Mouse (Mus musculus) thymus, postnatal 14 days (tissue): Measurements from ENCODE around the gene Fbxw8.
A peak's percentile ranks its signal among the peaks of the same experiment; 100 is the strongest.

Experiments
- DNase-seq: peaks from one replicate; pipeline ENCODE4 v3.0.0; 2021

Fbxw8 gene

DNA sequence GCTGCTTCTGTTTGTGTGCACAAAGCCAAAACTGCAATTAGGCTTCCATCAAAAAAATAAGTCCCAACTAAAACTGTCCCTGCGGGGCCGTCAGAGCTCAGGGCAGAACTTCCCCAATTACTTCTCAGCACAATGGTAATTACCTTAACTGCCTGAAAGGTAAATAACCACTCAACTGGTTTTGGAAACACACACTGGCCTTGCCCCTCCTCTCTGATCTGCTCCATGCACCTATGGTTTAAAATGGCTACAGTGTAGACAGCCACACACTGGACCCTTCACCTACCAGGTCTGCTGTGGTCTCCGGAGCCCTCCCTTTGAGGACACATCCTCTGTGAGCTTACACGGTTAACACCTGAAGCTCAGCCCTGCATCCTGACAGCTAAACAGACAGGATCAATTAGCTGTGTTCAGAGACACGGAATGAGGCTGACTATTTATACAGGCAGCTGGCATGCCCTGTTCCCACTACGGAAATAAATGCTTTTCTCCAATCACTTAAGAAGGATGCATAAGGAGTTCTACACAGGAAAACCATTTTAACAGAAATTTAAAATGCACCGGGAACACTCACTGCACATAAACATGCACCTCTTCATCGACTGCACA is 55.3 kb downstream of the Fbxw8 start:
- DNase-seq: no peak

DNA sequence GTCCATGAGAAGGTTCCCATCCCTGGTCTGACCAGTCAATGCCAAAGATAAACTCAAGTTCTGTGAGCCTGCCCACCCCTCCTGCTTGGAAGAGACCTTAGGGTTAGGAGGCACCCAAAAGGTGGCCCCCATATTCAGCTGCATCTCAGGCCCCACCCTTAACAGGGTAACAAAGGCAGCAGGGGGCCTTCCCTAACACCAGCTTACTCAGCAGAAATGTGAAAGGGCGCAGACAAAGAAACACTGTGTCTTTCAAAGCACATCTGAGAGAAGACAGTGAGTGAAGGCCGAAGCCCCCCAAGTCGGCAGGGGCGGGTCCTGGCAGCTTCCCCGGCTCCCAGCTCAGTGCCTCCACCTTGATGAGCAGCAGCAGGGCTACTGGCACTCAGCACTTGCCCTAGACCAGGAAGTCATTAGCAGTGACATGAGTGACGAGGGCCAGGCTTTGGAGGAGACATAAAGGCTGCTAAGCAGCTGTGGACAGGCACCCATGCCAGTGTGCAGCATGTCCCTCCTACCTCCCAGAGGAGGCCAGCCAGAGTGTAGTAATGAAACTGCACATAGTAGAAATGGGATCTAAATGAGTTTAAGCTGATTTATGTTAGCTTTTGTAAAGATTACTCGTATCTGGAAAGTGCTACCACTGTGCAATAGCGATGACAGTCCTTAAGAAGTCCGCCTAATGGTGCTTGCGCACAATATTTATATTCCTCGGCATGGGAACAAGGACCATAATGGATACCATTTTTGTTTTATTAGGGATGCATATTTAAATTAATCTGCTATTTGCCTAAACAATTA is 56.0 kb downstream of the Fbxw8 start:
- DNase-seq: peak; percentile 12

DNA sequence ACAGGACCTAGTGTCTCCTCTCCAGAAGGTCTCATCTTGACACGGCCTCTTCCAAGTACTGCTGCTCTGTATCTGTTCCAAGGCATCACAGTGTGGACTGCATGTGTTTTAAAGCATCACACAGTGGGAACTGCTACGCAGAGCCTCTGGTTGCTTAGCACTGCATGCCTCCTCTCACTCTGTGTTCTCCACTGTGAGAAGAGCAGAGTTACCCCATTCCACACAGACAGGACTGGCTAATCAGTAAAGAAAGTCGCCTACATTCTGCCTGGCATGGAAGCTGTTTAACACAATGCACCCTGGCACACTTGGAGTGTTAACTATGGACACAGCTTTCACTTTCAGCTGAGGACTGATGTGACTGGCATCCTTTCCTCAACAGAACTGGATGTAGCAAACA is 58.9 kb downstream of the Fbxw8 start:
- DNase-seq: no peak

DNA sequence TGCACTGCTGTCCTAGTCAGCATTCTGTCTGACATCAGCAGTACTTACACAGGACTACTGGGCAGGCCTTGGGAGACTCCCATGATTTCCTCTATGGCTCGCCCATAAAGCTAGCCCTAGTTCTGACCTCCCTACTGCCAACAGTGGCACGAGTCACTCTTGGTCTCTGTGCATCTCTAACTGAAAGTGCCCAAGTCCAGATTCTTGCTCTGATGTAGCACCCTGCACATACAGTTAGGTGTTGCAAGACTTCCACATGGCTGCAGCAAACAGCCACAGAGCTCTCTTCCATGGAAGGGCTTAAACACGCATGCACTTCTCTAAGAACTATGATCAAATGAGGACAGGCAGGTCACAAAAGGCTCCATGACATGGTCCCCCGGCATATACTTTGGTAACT is 59.4 kb downstream of the Fbxw8 start:
- no peak for DNase-seq

DNA sequence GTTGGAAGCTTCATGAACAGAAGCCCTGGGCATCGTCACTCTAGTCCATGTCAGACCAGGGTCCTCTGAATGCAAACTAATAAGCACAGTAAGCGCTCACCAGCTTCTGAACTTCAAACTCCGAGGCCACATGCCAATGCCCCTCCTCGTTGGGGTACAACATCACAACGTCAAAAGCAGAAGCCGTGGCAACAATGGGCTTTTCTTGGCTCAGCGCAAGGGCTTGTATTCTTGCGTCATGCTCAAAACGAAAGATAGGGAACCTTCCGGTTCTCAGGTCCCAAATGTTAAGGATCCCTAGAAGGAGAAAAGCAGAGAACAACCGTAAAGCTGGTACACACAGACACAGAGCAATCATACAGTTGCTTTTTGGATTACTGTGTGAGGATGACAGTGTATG is 59.8 kb downstream of the Fbxw8 start:
- DNase-seq: no peak

DNA sequence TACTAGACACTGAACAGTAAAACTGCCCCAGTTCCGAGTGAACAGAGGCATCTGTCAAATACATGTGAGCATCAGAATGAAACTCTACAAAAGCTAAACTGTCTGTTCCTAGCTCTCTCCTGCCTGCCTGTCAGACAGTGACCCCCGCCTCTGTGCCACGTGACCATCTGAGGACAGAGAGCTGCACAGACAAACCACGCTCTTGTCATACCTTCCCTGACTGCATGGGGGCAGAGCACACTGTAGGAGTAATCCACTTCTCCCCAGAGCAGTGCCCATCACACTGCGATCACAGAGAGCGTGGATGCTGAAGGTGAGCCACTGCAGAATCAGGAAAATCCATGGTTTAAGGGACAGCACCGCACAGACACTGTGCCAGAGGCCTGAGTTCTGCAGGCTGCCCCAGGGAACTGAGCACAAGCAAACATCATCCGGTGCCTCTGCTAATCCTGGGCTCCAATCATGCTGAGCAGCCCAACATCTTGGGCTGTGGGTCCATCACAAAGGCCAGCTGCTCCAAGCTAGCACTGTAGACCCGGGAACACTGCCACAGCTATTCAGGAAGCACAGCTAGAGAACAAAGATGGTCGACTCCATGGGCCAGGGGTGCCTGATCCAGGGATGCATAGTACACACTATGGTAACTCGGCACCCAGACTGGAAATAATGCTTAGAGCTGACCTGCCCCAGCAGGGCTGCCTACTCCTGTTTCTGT is 61.8 kb downstream of the Fbxw8 start:
- DNase-seq: peak; percentile 41

DNA sequence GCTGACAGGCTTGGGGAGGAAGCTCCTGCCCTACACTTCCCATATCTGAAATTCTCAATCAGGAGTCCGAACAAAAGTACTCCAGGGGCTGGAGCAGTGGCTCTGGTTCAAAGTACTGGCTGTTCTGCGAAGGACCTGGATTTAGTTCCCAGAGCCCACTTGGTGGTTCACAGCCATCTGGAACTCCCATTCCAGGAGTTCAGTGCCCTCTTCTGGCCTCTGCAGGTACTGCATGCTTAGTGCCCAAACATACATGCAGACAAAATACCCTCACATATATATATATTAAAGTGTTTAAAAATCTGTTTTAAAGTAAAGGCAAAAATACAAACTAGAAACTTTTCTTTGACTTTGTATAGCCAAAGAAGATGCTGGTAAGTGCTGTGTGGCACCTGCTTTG is 64.4 kb downstream of the Fbxw8 start:
- peak; percentile 70 for DNase-seq

DNA sequence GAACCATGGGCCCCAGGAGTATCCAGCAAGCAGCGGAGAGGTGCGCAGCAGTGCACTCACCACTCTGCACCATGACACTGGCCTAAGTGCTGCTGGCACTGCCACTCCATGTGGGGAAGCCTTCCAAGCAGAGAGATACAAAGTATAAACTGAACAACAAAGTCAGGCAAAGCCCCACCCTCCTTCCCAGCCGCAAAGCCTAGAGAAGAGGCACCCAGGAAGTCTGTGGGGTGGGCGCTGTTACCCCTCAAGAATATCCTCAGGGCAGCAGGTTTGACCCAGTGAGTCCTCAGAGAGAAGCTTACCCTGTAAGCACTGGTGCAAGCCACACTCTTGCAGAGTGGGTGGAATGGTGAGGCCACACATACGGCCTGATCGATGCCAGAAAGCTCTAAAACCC is 65.2 kb downstream of the Fbxw8 start:
- peak; percentile 52 for DNase-seq

DNA sequence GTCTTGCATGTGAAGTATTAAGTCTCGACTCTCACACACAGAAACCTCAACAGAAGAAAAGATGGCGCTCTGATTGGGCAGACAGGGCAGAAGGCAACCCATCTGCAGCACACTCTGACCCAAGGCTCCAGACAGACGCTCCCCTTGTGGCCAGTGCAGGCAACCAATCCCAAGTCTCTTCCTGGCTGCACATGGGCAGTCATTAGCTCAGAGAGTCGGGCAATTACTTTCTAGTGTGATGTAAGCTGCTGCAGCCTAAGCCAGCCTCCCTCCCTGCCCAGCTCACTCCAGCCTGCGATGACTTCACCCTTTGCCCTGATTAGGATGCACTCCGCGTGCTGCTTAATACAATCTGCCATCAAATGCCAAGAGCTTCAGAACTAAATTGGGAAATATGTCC is 66.2 kb downstream of the Fbxw8 start:
- no peak for DNase-seq

DNA sequence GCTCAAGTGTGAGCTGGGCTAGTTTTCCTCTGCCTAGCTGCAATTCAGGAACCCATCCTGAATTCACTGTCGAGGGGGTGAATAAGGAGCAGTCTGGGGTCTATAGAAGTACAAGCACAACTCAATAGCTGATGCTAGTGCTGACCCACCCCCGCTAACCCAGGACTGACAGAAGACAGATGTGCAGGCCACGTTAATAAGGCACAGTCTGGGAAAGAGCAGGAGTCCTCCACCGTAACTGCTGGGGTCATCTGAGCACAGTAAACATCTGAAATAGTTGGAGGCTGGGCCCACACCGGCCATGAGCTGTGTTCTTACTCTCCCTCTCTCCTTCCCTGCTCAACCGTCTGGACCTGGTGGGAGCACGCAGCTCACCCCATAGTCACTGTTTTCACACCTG is 68.3 kb downstream of the Fbxw8 start:
- no peak for DNase-seq

DNA sequence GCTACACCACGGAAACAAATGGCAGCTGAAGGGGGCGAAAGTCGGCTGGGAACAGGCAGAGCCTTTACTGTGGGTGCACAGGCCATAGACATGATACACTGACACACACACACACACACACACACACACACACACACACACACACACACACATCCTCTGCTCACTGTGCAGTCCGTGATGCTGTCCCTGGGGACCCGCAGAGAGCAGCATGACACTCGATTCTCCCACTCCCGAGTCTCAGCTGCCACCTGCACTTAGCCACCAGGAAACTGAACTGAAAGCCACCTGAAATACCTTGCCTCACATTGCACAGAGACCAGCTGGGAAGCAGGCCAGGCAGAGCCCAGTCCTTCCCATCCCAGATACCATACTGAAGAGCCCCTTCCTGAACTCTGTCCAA is 70.0 kb downstream of the Fbxw8 start:
- peak; percentile 51 for DNase-seq

DNA sequence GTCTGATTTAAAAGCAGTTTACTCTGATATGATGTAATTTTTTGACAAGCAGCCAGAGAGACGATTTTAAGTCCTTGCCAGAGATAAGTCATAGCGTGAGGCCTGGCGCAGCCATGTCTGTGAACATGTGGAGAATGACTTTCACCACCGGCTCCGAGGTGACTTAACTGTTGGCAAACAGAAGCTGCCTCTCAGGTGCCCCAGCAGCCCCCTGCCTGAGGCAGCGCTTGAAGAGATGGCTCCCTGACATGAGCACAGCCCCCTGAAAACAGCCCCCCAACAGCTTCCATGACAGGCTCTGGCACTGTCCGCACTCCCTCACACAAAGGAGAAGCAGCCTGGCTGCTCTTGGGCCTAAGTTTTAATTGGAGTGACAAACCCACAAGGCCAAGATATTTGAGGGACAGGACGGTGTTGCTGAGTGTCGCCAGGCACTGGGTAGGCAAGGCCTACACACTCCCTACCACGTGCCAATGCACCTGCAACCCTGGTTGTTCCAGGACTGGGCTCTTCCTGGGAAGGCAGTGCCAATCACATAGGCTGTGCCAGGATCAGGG is 71.0 kb downstream of the Fbxw8 start:
- no peak for DNase-seq

DNA sequence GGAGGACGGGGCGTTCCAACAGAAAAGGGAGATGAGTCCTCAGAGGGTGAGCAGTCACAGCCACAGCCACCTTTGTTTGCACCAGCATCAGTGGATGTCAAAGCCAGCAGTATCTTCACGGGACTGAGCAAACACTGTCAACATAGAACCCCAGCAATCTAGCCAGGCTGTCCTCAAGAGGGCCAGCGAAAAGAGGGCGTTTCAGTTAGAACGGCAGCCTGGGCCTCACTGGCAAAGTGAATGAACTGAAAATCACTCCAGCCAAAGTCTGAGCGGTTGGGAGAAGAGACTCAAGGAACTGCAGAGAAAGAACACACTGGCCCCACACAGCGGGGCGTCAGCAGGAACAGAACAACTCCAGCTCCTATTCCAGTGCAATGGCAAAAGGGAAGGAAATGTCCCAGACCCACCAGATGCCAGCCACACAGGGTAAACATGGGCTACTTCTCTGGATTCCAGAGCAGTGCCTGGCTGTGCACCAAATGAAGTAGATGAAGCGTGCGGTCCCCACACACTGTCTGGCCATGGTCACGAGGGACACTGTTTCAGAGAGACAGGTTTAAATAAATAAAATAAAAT is 72.1 kb downstream of the Fbxw8 start:
- no peak for DNase-seq

DNA sequence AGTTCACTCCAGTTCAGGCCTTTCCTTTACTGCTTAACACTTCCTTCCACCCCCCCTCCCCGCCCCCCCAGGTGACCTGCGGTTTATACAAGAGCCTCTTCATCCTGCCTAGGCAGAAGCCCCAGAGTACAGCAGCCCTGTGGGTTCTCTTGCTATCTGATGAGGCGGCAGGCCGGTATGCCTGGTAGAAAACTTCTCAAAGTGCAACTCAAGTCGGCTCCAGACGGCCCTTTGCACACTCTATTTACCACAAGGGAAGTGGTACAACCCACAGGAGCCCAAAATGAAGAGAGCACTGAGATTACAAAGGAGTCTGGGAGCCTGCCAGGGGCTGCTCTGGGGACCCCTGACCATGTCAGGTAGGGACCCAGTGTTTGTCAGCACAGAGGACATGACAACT is 73.3 kb downstream of the Fbxw8 start:
- DNase-seq: peak; percentile 83

DNA sequence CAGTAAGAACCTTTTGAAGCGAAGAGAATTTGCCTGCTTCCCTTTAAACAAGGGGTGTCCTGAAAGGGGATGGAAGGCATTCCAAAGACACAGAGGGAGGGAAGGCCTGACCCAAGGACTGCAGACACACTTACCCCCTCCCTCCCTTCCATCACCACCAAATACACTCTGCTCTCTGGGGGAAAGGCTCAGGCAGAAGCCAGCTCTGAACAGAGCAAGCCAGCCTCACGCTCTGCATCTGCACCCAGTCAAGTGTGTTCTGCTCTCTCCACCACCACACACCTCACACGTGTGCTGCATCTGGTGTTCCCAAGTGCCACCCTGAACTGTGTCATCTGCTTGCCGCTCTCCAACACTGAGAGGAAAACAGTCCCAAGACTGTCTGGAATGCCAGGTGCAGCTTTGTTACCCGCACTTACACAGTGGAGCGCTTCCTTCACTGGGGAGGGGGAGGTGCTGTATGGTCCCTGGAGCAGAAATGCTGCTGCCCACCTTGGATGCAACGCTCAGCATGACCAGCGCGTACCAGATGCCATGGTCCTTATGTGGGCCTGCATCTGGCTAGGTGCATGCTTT is 73.8 kb downstream of the Fbxw8 start:
- peak; percentile 66 for DNase-seq

DNA sequence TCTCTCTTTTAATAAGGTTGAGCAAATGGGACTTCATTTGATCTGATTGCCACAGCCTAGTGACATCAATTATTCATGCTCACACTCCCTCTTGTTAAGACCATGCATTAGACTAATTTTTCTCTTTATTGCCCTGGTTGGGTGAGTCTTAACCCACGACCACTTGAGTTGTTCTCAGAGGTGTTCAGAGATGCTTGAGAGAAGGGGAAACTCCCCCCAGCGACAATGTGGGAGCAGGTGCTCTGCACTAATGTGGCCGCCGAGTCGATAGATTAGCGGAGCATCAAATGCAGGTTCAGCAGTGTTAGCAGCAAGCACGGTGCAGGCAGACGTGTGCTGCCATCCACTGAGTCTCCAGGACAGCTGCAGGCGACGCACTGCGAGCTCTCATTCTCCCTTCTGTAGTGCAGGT is 75.4 kb downstream of the Fbxw8 start:
- peak; percentile 43 for DNase-seq

DNA sequence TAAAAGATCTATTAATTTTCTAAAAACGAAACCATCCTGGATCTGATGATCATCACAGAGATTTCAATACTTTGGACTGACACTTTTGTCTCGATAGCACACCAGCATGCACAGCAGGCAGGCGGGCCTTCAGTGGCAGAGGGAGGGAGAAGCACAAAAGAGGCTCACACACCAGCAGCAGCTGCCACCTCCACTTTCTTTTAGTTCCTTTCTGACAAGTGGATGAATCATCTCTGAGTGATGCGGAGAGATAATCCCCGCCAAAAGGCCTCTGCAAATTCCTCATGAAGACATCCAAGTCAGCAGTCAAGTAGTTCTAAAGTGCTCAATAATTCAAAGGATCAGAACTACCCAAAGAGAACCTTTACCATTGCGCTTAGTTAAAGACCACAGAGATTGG is 75.9 kb downstream of the Fbxw8 start:
- DNase-seq: no peak

DNA sequence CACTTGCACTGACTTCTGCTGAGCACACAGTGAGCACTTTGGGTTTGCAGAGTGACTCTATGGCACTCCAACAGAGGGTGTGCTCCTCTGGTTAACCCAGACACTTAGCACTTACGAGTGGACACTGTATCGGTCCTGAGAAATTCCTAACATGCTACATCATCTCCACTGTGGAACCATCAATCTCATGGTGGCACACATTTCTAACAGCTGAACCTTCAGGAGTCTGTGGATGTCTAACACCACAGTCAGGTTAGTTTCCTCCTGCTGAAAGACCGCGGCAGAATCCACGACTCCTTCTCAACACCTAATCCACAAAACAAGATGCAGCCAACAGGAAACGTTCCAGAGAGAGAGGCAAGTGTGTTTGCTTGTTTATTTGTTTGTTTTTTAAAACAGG is 76.7 kb downstream of the Fbxw8 start:
- DNase-seq: no peak

DNA sequence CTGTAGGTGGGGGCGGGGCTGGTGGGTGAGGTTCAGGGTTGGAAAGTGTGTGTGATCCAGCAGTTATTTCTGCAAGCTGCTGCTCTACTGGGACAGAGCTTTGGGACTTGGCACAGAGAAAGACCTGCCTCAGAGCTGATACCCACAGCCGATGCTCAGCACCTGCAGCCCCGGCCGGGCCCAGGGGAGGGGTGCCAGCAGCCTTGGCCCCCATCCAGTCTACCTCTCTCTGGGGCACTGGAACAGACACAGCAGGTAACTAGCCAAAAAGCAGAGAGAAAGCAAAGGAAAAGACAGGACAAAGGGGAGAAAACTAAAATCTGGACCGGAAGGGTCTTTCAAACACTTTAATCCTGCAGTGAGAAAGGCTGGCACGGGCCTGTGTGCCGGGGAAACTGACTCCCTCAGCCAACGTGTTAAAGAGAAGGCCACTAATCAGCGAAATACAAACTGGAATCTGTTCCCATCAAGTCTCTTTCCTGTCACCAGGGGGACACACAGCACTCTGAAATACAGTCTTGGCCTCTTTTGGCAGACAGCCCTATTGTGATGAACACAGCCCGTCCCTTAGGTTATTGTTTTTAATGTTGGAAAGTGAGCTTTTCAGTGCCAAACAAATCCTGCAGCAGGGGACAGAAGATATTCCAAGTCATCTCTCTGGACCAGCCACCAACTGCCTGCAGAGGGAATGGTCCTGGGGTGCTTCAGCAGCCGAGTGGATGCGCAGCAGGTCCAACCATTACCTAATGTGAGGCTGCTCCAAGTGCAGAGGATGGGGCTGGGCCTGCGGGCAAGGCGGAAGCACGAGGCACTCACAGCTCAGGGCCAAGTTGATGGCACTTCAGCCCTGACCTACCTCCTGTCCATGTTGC is 78.3 kb downstream of the Fbxw8 start:
- DNase-seq: no peak

DNA sequence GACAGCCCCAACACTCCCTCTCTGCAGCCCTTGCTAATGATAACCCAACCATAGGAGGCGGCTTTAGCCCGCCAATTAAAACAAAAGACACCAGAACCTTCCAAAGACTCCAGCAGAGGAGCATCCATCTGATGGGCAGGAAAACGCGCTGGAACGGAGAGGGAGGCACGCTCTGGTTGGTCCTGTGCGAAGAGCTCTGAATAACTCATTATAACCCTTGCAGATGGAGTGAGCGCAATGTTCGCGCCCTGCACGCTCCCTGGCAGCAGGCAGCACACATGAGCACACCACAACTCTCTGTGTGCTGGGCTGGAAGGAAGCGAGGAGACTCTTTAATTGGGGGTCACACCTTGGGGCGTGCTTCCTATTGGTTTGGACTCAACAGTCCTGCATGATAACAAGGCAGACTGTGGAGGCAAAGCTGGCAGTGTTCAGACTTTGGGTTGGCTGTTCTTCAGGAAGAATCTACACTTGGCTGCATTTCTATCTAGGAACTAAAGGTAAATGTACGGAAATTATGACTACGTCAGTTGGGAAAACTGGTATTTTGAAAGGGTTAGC is 82.0 kb downstream of the Fbxw8 start:
- no peak for DNase-seq

DNA sequence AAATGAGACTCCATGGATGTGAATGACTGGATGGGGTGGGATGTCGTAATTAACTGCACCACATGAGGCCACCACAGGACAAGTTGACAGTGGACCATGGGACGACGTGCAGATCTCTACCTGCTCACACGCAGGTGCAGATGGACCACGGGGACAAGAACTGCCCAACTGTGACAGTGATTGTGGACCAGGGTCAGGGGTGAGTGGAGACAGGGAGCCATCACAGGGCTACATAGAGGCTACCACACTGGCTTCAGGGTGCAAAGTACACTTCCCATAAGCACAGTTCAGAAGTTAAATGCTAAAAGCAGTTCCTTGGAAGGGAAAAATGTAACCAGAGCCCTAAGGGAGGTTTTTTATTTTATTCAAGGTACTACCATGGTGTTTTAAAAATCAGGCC is 83.5 kb downstream of the Fbxw8 start:
- no peak for DNase-seq

DNA sequence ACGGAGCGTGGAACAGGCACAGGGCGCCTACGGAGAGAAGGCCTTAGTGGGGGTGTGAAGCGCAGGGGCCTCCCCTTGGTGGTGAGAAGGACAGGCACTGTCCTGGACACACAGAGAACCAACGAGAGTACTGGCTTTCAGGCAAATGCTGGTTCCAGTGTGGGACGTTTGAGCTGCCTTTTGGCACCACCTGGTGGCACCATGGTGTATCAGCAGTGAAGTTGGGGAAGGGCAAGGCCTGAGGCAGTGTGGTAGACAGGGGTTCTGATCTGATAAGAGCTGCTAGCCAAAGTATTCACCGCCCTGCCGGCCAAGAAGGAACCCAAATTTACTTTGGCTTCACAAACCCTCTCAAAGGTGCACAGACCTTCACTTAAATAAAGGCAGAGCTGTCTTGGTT is 85.9 kb downstream of the Fbxw8 start:
- DNase-seq: peak; percentile 82
